Mouse (Mus musculus) adrenal gland, adult 2 months (tissue): ENCODE measurements at regions not wholly inside any gene's neighbourhood (a gene's known extent, or its start where the extent isn't known, plus 50 kb on each side); places are given as distances from the start of the nearest gene placed in this dataset.

ENCODE experiments used
- DNase-seq: peaks from one replicate; pipeline ENCODE4 v3.0.0; 2021

DNA sequence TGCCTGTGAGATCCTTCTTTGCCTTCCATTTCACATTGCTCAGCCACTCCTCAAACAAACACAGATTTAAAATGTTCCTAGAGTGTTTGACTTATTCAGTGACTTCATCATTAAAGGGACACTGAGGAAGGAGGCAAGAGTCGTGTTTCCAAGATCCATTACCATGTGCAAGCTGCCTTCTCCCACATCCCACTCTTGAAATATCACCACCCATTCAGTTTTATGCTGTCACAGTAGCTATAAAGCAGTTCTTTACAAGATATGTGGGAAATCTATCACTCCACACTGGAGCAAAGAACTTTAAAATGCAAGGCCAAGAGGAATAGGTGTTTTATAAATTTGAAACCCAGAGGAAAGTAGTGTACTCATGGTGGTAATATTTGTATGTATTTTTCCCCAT, 110.2 kb upstream of the Gm12695 start:
- no peak for DNase-seq

DNA sequence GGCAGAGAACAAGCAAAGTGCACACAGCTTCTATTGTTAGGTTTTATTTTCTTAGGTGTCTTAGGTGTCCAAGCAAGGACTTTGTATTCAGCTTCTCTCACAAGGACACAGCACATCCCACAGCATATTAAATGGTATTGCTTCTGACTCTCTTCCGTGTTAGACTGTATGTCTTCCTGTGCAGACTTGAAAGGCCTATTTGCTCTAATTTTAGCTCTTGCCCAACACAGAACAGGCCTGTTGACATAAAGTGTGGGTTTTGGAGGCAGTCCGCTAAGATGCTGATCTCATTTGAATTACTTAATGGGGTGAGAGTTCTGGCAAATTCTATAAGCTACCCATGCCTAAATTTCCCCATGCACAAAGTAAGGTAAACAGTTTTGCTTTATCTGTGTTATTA, 96.1 kb upstream of the Gm12695 start:
- no peak for DNase-seq

DNA sequence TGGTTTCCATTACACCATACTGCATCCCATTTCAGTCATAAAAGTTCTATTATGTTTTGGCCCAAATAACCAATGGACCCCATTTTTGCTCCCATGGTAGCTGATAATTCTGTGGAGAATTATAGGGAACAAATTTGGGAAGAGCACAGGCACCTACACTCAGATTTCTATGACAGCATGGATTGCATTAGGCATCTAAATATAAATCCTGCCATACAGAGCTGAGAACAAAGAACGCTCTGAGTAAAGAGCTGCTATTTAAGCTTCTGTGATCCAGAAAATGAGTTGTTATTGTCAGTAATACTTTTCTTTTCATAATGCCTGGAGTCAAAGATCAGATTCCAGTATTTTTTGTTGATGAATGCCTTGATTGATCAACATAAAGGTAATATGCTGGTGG, 93.0 kb upstream of the Gm12695 start:
- DNase-seq = no peak

DNA sequence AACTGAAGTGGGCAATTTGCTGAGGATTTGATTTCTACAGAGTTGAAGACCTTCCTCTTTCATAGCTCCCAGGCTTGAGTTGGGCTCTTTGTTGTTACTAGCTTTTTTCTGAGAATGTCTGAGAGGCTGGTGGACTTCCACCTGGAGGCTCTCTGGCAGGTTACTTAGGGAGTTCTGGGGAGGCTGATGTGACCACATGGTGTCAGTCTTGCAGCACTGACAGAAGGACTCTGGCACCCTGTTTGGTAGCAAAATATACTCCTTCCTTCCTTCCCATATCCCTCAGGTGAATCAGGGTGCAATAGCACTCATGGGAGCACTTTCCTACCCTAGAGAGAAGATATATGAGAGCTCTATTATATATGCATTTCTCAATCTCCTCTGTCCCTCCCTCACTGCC, 89.7 kb upstream of the Gm12695 start:
- peak; percentile 1 for DNase-seq

DNA sequence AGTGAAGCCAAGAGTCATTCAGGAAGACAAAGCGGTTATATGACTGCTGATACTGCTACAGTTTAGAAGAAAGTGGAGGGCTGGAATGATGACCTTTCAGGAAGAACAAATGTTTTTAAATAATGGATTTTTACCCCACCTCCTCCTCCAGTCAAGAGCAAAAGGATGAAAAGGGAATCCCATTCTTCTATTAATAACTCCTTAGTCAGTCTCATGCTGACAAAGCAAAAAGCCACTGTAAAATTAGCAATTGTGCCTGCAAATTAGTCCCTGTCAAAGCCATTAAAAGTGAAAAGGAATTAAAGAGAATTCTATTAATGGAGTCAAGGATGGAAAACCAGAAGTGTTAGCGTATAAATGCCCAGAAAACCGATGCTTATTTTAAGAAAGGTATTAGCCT, 60.2 kb upstream of the Gm12695 start:
- DNase-seq = no peak
